Mouse (Mus musculus) fat pad, adult 2 months (tissue): Measurements from ENCODE around the gene Bend3.

ENCODE experiments used
- DNase-seq: peaks from one replicate; pipeline ENCODE4 v3.0.0-alpha.2; 2011; ENCODE audit warnings: low read depth, low spot score; ENCODE audit errors: extremely low read depth

Bend3 gene

DNA sequence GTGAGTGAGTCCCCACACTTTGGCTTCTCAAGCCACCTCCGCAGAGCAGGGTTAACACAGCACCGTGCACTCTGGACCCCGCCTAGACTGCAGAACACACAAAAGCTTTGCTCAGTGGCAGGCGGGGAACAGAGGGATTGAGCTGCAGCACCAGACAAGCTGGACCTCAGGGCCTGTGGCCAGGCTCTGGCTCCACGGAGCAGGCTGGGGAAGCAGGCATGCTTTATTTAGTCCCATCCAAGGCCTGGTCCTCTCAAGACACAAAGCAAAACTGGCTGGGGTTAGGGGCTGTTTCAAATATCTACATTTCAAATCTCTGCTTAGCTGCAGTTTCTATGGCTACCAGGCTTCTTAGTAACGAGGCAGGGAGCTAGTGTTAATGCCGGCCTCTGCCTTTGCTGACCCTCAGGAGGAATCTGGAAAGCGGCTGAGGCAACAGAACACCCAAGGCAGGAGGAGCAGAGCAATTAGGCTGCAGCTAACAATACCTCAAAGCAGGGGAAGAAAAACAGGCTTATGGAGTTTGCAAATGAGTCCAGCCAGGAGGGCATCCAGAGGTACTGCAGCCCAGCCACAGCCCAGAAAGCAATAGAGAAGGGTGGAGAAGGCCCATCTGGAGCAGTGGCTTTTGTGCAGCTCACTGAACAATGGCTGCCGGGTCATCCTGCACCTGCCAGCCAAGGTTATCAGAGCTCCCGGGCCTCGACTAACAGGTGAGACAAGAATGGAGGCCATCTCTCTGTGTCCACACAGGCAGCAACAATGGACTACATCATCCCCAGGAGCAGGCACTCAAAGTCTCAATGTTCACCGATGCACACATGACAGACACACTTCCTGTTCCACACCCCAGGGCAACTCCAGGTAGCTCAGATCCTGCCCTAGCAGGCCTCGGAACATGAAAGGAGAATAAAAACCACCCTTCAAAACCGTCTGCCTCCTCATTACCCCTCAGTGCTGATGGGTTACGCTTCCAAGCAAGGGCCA is 48.9 kb downstream of the Bend3 start:
- no peak for DNase-seq

GRCm38 (mm10) chr10:43534382-43534781 is 55.8 kb downstream of the Bend3 start:
- DNase-seq: no peak

- DNase-seq: no peak
These were observed 59.0 kb downstream of the Bend3 start for GRCm38 (mm10) chr10:43537652-43538051.

DNA sequence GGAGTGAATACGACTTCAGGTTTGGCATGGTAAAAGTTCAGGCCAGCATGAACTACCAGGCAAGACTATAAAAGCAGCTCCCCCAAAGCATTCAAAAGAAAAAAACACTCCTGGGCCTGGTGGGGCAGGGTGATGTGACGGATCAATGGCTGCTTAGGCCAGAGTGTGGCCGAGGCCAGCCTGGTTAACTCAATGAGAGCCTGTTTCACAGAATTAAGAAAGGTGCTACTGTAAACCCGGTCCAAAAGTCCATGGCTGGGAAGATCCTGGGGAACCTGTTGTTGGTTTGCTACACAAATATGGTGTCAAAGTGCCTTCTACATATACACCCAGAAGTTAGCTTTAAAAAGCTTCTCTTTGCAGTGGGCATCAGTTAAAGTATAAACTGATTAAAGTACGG is 60.2 kb downstream of the Bend3 start:
- DNase-seq: no peak

- no peak for DNase-seq
These were observed 61.2 kb downstream of the Bend3 start for GRCm38 (mm10) chr10:43539746-43540310.

DNA sequence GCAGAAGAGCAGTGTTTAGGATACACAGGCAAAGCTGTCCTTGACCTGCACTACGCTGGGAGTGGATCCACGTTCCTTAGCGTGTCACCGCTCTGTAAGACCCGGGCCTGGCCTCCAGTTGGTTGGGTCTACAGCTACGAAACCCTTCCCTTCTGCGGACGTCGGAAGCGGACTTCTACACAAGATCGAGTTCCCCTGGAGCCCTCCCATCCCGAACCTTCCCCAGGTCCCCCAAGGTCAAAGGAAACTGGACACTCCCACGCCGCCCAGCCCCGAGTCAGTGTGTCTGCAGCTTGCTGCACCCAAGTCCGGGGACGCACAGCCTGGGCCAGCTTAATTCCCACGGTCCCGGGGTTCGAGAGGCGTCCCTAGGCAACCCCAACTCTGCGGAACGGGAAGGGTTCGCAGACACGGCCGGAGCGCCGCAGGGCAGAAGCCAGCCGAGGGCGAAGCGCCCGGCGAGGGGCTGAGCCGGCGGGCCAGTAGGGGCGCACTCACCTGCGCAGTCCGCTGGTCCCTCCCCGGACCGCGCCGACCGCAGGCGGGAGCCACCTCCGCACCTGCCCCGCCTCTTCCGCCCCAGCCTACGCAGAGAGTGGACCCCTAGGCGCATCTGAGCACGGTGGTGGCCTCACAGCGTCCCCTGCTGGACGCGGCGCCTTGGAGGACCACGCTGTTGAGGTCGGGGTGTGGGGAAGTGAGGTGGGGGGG is 62.0 kb downstream of the Bend3 start, which contains the start of gene 1700021F05Rik:
1700021F05Rik (minus strand) TSS at position 553 of the 711 bp plus-strand sequence.
- no peak for DNase-seq

DNA sequence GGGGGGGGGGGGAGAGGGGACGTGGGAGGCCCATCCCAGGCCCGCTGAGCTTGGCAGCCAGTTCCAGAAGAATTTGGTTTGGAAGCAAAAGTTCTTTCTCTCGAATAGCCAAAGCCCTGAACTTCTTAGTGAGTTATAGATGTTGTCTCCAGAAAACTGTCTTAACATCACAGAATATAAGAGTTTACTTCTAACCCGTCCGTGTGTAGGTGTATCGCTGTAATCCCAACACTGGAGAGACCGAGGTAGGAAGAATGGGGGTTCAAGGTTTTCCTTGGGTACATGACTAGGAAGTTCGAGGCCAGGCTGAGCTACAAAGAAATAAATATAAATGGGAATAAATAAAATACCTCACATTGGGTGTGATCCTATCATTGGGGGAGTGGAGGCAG is 62.5 kb downstream of the Bend3 start:
- DNase-seq: no peak

DNA sequence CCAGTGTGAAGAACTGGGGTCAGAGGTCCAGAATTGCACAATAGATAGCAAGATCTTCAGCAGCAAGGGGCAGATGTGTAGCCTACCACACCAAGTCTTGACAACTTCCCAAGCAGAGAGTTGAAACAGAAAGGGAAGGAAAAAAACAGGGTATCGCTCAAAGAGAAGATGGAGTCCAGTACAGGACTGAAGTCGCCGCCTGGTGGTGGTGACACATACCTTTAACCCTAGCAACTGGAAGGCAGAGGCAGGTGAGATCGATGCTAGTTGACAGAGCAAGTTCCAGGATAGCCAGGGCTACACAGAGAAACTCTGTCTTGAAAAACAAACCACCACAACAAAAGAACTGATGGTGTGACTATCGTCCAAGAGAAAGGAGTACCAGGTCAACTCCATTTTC is 70.8 kb downstream of the Bend3 start:
- no peak for DNase-seq

DNA sequence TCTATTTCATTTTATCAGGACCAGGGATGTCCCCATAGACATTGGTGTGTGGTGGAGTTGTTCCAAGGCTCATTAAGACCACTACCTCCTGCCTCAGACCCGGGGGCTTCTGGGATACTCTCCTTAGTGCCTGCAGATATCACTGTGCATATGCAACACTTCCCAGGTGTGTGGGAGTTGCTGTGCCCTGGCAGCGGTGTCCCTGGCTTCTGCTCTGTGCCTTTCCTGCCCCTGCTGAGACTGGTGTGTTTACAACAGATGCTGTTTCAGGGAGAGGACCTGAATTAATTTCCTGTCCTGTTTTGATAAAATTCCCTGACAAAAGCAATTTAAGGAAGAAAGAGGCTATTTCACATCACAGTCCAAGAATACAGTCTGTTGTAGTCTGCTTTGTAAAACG is 72.3 kb downstream of the Bend3 start:
- no peak for DNase-seq

DNA sequence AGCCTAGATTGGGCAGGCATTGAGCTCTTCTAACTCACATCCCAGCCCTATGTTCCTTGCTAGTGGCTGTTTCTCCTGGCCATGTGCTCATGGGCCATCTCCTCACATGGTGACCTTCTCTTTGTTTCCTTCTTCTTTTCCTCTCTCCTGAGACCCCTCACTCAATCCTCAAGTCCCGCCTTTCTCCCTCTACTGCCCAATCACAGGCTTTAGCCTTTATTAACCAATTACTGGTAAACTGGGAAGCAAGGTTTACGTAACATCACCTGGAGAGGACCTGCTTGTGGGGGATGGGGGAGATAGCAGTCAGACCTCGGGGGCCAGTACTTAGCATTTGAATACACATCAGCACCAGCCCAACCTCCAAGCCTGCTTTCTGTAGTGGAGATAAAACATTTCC is 72.8 kb downstream of the Bend3 start:
- DNase-seq: no peak

GRCm38 (mm10) chr10:43557630-43558165 is 79.1 kb downstream of the Bend3 start:
- DNase-seq: no peak

- no peak for DNase-seq
These were observed 80.7 kb downstream of the Bend3 start for GRCm38 (mm10) chr10:43559313-43559712.

DNA sequence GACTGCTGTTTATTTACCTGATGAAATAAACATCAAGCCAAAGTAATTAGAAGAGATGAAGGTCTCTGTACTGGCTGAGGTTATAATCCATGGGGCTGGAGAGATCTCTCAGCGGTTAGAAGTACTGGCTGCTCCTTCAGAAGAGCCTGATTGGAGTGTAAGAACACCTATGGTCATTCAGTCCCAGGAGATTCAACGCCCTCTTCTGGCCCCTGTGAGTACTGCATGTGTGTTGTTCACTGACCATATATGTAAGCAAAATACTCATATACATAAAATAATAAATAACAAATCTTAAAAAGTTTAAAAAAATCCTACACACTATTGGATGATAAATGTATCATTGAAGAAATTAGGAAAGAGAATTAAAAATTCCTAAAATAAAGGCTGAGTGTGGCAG is 82.1 kb downstream of the Bend3 start:
- DNase-seq: no peak

GRCm38 (mm10) chr10:43561311-43561710 is 82.7 kb downstream of the Bend3 start:
- no peak for DNase-seq
